Mouse (Mus musculus) hindbrain, embryonic 14.5 days (tissue): ENCODE results near the gene Babam2. TPM values are rescaled to one million over a fixed set of nuclear protein-coding genes. Genes with fewer than 3 reads are reported as not detected.
"Not testable (repeated sequence)": the region's sequence is repeated elsewhere in the genome, so short reads cannot be mapped to it uniquely, and the experiment has no call there.

Experiments used
- ATAC-seq: fragments of 200-750 bp; cut with Nextera tagmentation; 2 replicates; pipeline ENCODE4 v1.8.0; 2017; ENCODE audit warnings: moderate number of reproducible peaks, mild to moderate bottlenecking, moderate TSS enrichment, moderate library complexity; ENCODE audit not compliant: low FRiP score
- DNase-seq: peaks from one replicate; pipeline ENCODE4 v3.0.0-alpha.2; 2015; ENCODE audit warnings: low spot score
- H3K27ac ChIP-seq: fragments of 300-500 bp; sonication (generic); 2 replicates; pipeline ENCODE4 v1.5.1; 2014; ENCODE audit warnings: mild to moderate bottlenecking, moderate library complexity
- H3K27me3 ChIP-seq: fragments of 300-500 bp; sonication (generic); 2 replicates; pipeline ENCODE4 v1.6.1; 2014; ENCODE audit warnings: mild to moderate bottlenecking, low read length, mixed read lengths; ENCODE audit not compliant: control insufficient read depth, insufficient read depth
- H3K36me3 ChIP-seq: fragments of 300-500 bp; sonication (generic); replicated peaks from 2 replicates; pipeline ENCODE4 v1.6.1; 2014; ENCODE audit not compliant: control insufficient read depth, insufficient read depth
- H3K4me1 ChIP-seq: fragments of 300-500 bp; sonication (generic); replicated peaks from 2 replicates; pipeline ENCODE4 v1.6.1; 2014; ENCODE audit warnings: antibody characterized with exemption, low read length, mixed read lengths; ENCODE audit not compliant: control insufficient read depth, insufficient read depth
- H3K4me2 ChIP-seq: fragments of 300-500 bp; sonication (generic); replicated peaks from 2 replicates; pipeline ENCODE4 v1.6.1; 2014; ENCODE audit warnings: mild to moderate bottlenecking, moderate library complexity
- H3K4me3 ChIP-seq: fragments of 300-500 bp; sonication (generic); replicated peaks from 2 replicates; pipeline ENCODE4 v1.5.1; 2014; ENCODE audit warnings: mild to moderate bottlenecking, low read length
- H3K9ac ChIP-seq: fragments of 300-500 bp; sonication (generic); 2 replicates; pipeline ENCODE4 v1.6.1; 2014
- H3K9me3 ChIP-seq: fragments of 300-500 bp; sonication (generic); 2 replicates; pipeline ENCODE4 v1.6.1; 2016; ENCODE audit warnings: low read length; ENCODE audit not compliant: control insufficient read depth
- WGBS: fragments of 180-500 bp; shearing (Covaris S2); extraction: QIAGEN DNeasy Blood & Tissue Kit; methylation state at CpG from one replicate; pipeline ENCODE4 v1.1.7; 2014; 5-methylcytosine and 5-hydroxymethylcytosine counted together
- polyA plus RNA-seq: library from polyadenylated mRNA; unstranded; fragments of >200 nt; fragmentation: Nextera tagmentation; extraction: Ambion mirVana; gene quantifications from 2 replicates; pipeline ENCODE4 v1.2.1, GENCODE M21; 2014

Babam2 gene
- polyA plus RNA-seq, 1 experiment from 2014 or later = 39.8 TPM

DNA sequence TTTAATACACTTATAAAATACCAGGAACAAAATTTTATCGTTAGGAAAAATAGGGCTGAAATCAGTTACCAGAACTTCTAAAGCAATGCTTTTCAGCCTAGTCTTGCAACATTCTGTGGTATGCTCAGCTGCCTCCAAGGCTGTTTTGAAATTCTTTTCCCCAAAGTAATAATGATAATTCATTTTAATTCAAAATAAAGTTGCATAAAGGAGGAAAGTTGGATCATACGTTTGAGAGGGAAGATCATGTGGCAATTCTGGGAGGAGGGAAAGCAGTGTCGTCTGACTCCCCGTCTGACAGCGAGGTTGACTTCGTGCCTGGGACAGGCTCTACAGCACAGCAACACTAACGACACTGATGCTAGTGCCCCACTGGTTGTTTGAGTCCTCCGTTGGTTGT lies 95.4 kb downstream of the Babam2 start:
- DNase-seq = no peak
- no peaks in the 10 kb centered on the region for H3K4me1 ChIP-seq
- ATAC-seq = no peak
- no peak overlapping the region for H3K27ac ChIP-seq
- no peaks in the 10 kb centered on the region for H3K9me3 ChIP-seq
- no peaks in the 10 kb centered on the region for H3K36me3 ChIP-seq
- no peaks in the 10 kb centered on the region for H3K27me3 ChIP-seq
- H3K4me2 ChIP-seq = no peak overlapping the region
- H3K9ac ChIP-seq = no peak overlapping the region
- WGBS = 90% methylated on average over 8 of the region's 8 CpGs
- no peak overlapping the region for H3K4me3 ChIP-seq

- Histone ChIP-seq H3K4me3 (no peak overlapping the region), H3K9ac (no peak overlapping the region), H3K36me3 (no peaks in the 10 kb centered on the region), H3K4me1 (no peaks in the 10 kb centered on the region), H3K9me3 (no peaks in the 10 kb centered on the region), H3K4me2 (no peak overlapping the region), H3K27me3 (no peaks in the 10 kb centered on the region), H3K27ac (no peak overlapping the region)
- DNase-seq (no peak), ATAC-seq (no peak)
- WGBS = 90% methylated on average over 3 of the region's 3 CpGs
Measured at GRCm38 (mm10) chr5:31795414-31795813, 97.9 kb downstream of the Babam2 start.

GRCm38 (mm10) chr5:31796979-31797378 lies 99.5 kb downstream of the Babam2 start:
- Histone ChIP-seq H3K4me1 (no peaks in the 10 kb centered on the region), H3K27ac (no peak overlapping the region), H3K4me3 (no peak overlapping the region), H3K9ac (no peak overlapping the region), H3K9me3 (no peaks in the 10 kb centered on the region), H3K4me2 (no peak overlapping the region), H3K27me3 (no peaks in the 10 kb centered on the region), H3K36me3 (no peaks in the 10 kb centered on the region)
- DNase-seq (no peak), ATAC-seq (no peak)

DNA sequence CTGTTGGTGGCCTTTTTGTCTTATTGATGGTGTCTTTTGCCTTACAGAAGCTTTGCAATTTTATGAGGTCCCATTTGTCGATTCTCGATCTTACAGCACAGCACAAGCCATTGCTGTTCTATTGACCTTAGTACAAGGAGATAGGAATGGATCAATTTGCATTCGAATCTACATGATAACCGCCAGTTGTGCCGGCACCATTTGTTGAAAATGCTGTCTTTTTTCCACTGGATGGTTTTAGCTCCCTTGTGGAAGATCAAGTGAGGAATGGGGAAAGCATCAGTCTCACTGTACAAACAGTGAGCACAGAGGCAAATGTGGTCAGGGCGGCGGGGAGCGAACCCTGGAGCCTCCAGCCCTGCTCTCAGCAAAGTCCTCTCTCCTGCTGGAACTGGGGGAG lies 106.7 kb downstream of the Babam2 start:
- DNase-seq, H3K4me2 ChIP-seq, ATAC-seq, H3K9ac ChIP-seq, H3K36me3 ChIP-seq, H3K4me1 ChIP-seq, H3K27me3 ChIP-seq, H3K9me3 ChIP-seq, H3K4me3 ChIP-seq, H3K27ac ChIP-seq: not testable (repeated sequence)
- WGBS = 90% methylated on average over 8 of the region's 8 CpGs

GRCm38 (mm10) chr5:31804751-31805150 lies 107.3 kb downstream of the Babam2 start:
- no peak for DNase-seq
- no peak overlapping the region for H3K4me2 ChIP-seq
- WGBS = 76% methylated on average over 8 of the region's 8 CpGs
- H3K4me3 ChIP-seq = no peak overlapping the region
- ATAC-seq = no peak
- no peaks in the 10 kb centered on the region for H3K9me3 ChIP-seq
- H3K27me3 ChIP-seq = no peaks in the 10 kb centered on the region
- H3K27ac ChIP-seq = no peak overlapping the region
- no peaks in the 10 kb centered on the region for H3K4me1 ChIP-seq
- H3K36me3 ChIP-seq = no peaks in the 10 kb centered on the region
- no peak overlapping the region for H3K9ac ChIP-seq

DNA sequence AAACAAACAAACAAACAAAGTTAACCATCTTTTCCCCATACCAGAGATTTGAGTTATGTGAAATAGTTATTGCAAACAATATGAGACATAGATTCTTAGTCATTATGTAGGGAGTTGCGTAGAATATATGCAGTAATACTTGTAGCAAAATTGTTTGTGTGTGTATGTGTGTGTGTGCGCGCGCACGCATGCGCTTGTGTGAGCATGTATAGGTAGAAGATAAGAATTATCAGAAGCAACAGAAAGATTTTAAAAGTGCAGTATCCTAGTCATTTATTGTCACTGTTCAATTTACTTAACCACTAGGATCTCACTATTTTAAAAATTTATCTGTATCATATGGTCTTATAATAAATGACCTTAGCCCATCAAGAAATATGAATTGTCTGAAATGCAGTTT lies 109.8 kb downstream of the Babam2 start:
- WGBS = over 99% methylated on average over 6 of the region's 6 CpGs
- H3K27ac ChIP-seq = no peak overlapping the region
- ATAC-seq (no peak), DNase-seq (no peak)
- H3K27me3 ChIP-seq = no peaks in the 10 kb centered on the region
- H3K9me3 ChIP-seq = no peaks in the 10 kb centered on the region
- no peak overlapping the region for H3K4me3 ChIP-seq
- H3K4me1 ChIP-seq = no peaks in the 10 kb centered on the region
- H3K4me2 ChIP-seq = no peak overlapping the region
- no peaks in the 10 kb centered on the region for H3K36me3 ChIP-seq
- no peak overlapping the region for H3K9ac ChIP-seq

- Histone ChIP-seq H3K27me3 (no peaks in the 10 kb centered on the region), H3K27ac (no peak overlapping the region), H3K4me2 (no peak overlapping the region), H3K4me1 (no peaks in the 10 kb centered on the region), H3K36me3 (no peaks in the 10 kb centered on the region), H3K4me3 (no peak overlapping the region), H3K9ac (no peak overlapping the region), H3K9me3 (no peaks in the 10 kb centered on the region)
- 86% methylated on average over 2 of the region's 2 CpGs for WGBS
- no peak for DNase-seq
- no peak for ATAC-seq
Measured at GRCm38 (mm10) chr5:31808271-31808670, 110.8 kb downstream of the Babam2 start.

DNA sequence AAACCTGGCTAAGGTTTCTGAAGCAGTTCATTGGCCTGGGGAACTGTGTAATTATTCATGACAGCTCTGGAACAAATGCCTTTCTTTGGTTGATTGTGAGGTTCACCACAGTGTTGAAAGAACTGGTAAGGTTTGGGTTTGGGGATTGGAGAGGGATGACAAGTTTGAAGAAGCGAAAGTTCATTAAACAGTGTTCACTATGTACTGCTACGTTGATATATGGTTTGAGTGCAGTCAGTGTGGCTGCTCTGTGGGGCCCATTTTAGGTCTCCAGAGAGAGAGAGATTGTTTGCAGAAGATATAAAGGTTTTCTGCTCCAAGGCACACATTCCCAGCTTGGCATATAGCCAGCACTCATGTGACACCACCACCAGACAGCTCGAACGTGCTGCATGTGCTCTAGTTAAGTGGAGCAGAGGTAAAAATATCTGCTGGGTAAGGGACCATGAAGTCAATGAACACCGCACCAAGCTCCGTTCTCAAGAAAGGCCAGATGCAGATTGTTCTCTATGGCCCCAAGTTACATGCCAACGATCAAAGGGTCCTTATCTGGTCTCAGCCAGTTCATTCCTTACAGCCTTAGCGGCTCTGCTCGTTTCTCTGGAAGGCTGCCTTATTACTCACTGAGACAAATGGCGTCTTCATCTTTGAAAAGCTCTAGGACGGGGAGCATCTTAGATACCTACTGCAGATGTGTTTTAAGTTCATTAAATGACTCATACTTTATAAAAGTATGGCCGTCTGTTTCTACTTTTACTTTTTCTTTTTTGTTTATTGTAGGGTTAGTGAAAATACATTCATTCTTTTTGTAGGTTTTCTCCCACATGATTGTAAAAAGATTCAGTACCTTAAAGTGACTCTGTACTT lies 113.5 kb downstream of the Babam2 start:
- ATAC-seq = no peak
- H3K4me3 ChIP-seq = no peak overlapping the region
- no peaks in the 10 kb centered on the region for H3K36me3 ChIP-seq
- no peak overlapping the region for H3K9ac ChIP-seq
- H3K4me2 ChIP-seq = no peak overlapping the region
- H3K4me1 ChIP-seq = no peaks in the 10 kb centered on the region
- H3K27me3 ChIP-seq = no peaks in the 10 kb centered on the region
- 46% methylated on average over 12 of the region's 12 CpGs for WGBS
- no peak overlapping the region for H3K27ac ChIP-seq
- no peak for DNase-seq
- no peaks in the 10 kb centered on the region for H3K9me3 ChIP-seq

DNA sequence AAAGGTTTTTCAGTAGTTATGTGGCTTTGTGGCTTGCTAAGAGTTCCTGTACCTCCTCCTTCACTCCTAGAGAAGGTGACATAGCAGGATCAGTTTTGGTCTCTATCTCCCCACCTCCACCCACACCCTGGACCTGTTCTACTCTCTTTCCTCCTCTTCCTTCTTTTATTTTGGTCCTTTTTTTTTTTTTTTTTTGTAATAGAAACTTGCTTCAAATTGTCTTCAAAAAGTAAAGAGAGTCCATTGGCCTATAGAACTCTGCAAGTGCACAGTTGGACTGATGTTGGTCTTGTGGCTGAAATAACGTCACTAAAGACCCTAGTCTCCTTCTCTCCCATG lies 114.1 kb downstream of the Babam2 start:
- DNase-seq (no peak), ATAC-seq (no peak)
- H3K4me1 ChIP-seq = no peaks in the 10 kb centered on the region
- H3K36me3 ChIP-seq = no peaks in the 10 kb centered on the region
- H3K4me2 ChIP-seq = no peak overlapping the region
- H3K9me3 ChIP-seq = no peaks in the 10 kb centered on the region
- H3K9ac ChIP-seq = no peak overlapping the region
- WGBS = 91% methylated on average over 1 of the region's 1 CpGs
- H3K4me3 ChIP-seq = no peak overlapping the region
- H3K27ac ChIP-seq = no peak overlapping the region
- H3K27me3 ChIP-seq = no peaks in the 10 kb centered on the region
